Mouse (Mus musculus) stomach, postnatal 0 days (tissue): ENCODE measurements around the gene Pithd1.

ENCODE experiments used
- CTCF ChIP-seq: IDR thresholded peaks from 2 replicates; pipeline ENCODE4 v1.5.1; 2016; ENCODE audit warnings: antibody characterized with exemption, low read depth, mild to moderate bottlenecking, moderate library complexity
- EP300 ChIP-seq: optimal IDR thresholded peaks from 2 replicates; pipeline ENCODE3; 2016; ENCODE audit warnings: antibody characterized with exemption

- TF ChIP-seq CTCF (no peak), EP300 (no peak)
These were observed 18.7 kb downstream of the Pithd1 start for GRCm38 (mm10) chr4:135968271-135968869.
